Mouse (Mus musculus): ENCODE results near the gene Rhoa. TPM values are rescaled to one million over a fixed set of nuclear protein-coding genes. Genes with fewer than 3 reads are reported as not detected.

The Rhoa gene
- total and polyA plus RNA-seq, 3 experiments: 110 to 234 (median 216) TPM

DNA sequence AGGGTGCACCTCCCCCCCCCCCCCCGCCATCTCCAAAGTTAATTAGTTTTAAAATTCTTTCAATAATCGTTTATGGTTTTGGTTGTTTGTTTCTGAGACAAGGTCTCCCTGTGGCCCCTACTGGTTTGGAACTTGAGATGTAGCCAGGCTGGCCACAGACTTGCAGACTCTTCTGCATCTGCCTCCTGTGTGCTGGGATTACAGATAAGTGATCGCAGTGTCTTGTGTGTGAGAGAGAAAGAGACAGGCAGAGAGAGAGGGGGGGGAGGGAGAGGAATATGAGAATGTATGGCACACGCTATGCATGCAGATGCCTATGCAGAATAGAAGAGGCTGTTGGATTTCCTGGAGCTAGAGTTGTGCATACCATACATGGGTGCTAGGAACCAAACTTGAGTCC, 43.8 kb downstream of the Rhoa start:
- no peak for TF ChIP-seq POLR2A (IDR thresholded peaks at IDR 0.05; ENCODE audit: insufficient read depth, low read depth, low read length)
- TF ChIP-seq EP300 (IDR thresholded peaks at IDR 0.05; ENCODE audit: insufficient read depth, low read depth, low read length): no peak
- no peak for TF ChIP-seq CTCF (IDR thresholded peaks at IDR 0.05)
- Histone ChIP-seq H3K27me3 (ENCODE audit: control insufficient read depth, insufficient read depth, low read length) (no peaks in the 10 kb centered on the region), H3K4me3 (no peak overlapping the region), H3K79me2 (replicated peaks; ENCODE audit: control insufficient read depth, insufficient read depth, low read length) (peaks cover 8% of the 10 kb centered on the region), H3K27ac (no peak overlapping the region), H3K36me3 (ENCODE audit: control insufficient read depth, insufficient read depth, low read length) (0 out of 2 replicates have a peak, but pooled peaks cover 2% of the 10 kb centered on the region), H3K9ac (ENCODE audit: low read depth, low read length) (no peak overlapping the region), H3K4me1 (ENCODE audit: control insufficient read depth, insufficient read depth, low read length) (peaks cover 4% of the 10 kb centered on the region)
- DNase-seq: no peak
- intact Hi-C loops (cut with DNase I): no loop called here
- 89% methylated on average over 4 of the region's 4 CpGs for WGBS

- 0 out of 2 replicates have a peak, but pooled peaks cover 2% of the 10 kb centered on the region for H3K79me2 ChIP-seq (replicated peaks; ENCODE audit: control insufficient read depth, insufficient read depth, low read length)
- TF ChIP-seq CTCF (IDR thresholded peaks at IDR 0.05) (no peak), POLR2A (IDR thresholded peaks at IDR 0.05; ENCODE audit: insufficient read depth, low read depth, low read length) (no peak), EP300 (IDR thresholded peaks at IDR 0.05; ENCODE audit: insufficient read depth, low read depth, low read length) (no peak)
- H3K27me3 ChIP-seq (ENCODE audit: control insufficient read depth, insufficient read depth, low read length): no peaks in the 10 kb centered on the region
- H3K4me1 ChIP-seq (ENCODE audit: control insufficient read depth, insufficient read depth, low read length): no peaks in the 10 kb centered on the region
- no peak for DNase-seq
- H3K27ac ChIP-seq: no peak overlapping the region
- H3K36me3 ChIP-seq (ENCODE audit: control insufficient read depth, insufficient read depth, low read length): peaks cover 2% of the 10 kb centered on the region
- intact Hi-C loops (cut with DNase I): no loop called here
- 57% methylated on average over 9 of the region's 9 CpGs for WGBS
- no peak overlapping the region for H3K4me3 ChIP-seq
- no peak overlapping the region for H3K9ac ChIP-seq (ENCODE audit: low read depth, low read length)
These were observed 72.3 kb downstream of the Rhoa start for GRCm38 (mm10) chr9:108378234-108378633.

DNA sequence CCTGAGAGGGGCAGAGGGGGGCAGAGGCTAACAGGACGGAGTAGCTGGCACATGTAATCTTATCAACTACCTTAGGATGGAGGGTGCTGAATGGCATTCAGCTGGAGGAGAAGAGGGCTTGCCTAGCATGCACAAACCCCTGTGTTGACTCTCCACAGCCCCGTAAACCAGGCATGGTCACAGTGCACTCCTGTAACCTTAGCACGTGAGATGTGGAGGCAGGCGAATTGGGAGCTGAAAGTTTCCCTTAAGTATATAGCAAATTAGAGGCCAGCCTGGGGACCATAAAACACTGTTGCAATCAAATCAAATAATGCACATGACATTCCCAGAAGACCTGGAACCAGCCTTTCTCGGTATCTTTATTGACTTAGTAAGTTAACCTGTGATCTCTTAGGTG, 72.8 kb downstream of the Rhoa start:
- Histone ChIP-seq H3K36me3 (ENCODE audit: control insufficient read depth, insufficient read depth, low read length) (peaks cover 2% of the 10 kb centered on the region), H3K4me3 (no peak overlapping the region), H3K9ac (ENCODE audit: low read depth, low read length) (no peak overlapping the region), H3K27ac (no peak overlapping the region), H3K4me1 (ENCODE audit: control insufficient read depth, insufficient read depth, low read length) (no peaks in the 10 kb centered on the region), H3K27me3 (ENCODE audit: control insufficient read depth, insufficient read depth, low read length) (no peaks in the 10 kb centered on the region), H3K79me2 (replicated peaks; ENCODE audit: control insufficient read depth, insufficient read depth, low read length) (0 out of 2 replicates have a peak, but pooled peaks cover 2% of the 10 kb centered on the region)
- WGBS: 86% methylated on average over 5 of the region's 5 CpGs
- no peak for TF ChIP-seq EP300 (IDR thresholded peaks at IDR 0.05; ENCODE audit: insufficient read depth, low read depth, low read length)
- no peak for TF ChIP-seq POLR2A (IDR thresholded peaks at IDR 0.05; ENCODE audit: insufficient read depth, low read depth, low read length)
- no peak for TF ChIP-seq CTCF (IDR thresholded peaks at IDR 0.05)
- intact Hi-C loops (cut with DNase I): no loop called here
- no peak for DNase-seq

DNA sequence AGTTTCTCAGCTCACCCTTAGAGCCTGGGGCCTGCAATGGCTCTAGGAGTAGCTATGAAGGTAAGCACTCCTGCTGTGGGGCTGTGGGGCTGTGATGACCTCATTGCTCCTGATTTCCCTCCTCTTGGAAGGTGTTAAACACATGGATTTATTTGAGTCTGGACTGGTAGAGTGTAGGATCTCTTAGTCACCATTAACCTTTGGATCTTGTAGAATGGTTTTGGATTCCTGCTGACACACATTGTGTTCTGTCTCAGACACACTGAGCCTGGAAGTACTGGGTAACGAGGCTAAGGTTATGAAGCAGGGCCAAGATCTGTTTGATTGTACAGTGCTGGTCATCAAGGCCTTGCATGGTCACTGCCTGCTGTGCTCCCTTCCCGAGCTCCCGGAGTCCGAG, 73.4 kb downstream of the Rhoa start:
- WGBS: 77% methylated on average over 4 of the region's 4 CpGs
- H3K4me3 ChIP-seq: no peak overlapping the region
- 0 out of 2 replicates have a peak, but pooled peaks cover 2% of the 10 kb centered on the region for H3K79me2 ChIP-seq (replicated peaks; ENCODE audit: control insufficient read depth, insufficient read depth, low read length)
- H3K9ac ChIP-seq (ENCODE audit: low read depth, low read length): no peak overlapping the region
- DNase-seq: no peak
- no peaks in the 10 kb centered on the region for H3K4me1 ChIP-seq (ENCODE audit: control insufficient read depth, insufficient read depth, low read length)
- intact Hi-C loops (cut with DNase I): no loop called here
- peaks cover 2% of the 10 kb centered on the region for H3K36me3 ChIP-seq (ENCODE audit: control insufficient read depth, insufficient read depth, low read length)
- TF ChIP-seq CTCF (IDR thresholded peaks at IDR 0.05) (no peak), POLR2A (IDR thresholded peaks at IDR 0.05; ENCODE audit: insufficient read depth, low read depth, low read length) (no peak)
- no peak overlapping the region for H3K27ac ChIP-seq
- H3K27me3 ChIP-seq (ENCODE audit: control insufficient read depth, insufficient read depth, low read length): no peaks in the 10 kb centered on the region

GRCm38 (mm10) chr9:108381382-108381781, 75.5 kb downstream of the Rhoa start:
- Histone ChIP-seq H3K79me2 (replicated peaks; ENCODE audit: control insufficient read depth, insufficient read depth, low read length) (0 out of 2 replicates have a peak, but pooled peaks cover 2% of the 10 kb centered on the region), H3K4me3 (no peak overlapping the region), H3K36me3 (ENCODE audit: control insufficient read depth, insufficient read depth, low read length) (peaks cover 2% of the 10 kb centered on the region), H3K4me1 (ENCODE audit: control insufficient read depth, insufficient read depth, low read length) (no peaks in the 10 kb centered on the region), H3K27ac (no peak overlapping the region), H3K27me3 (ENCODE audit: control insufficient read depth, insufficient read depth, low read length) (no peaks in the 10 kb centered on the region), H3K9ac (ENCODE audit: low read depth, low read length) (no peak overlapping the region)
- TF ChIP-seq EP300 (IDR thresholded peaks at IDR 0.05; ENCODE audit: insufficient read depth, low read depth, low read length) (no peak), CTCF (IDR thresholded peaks at IDR 0.05) (no peak), POLR2A (IDR thresholded peaks at IDR 0.05; ENCODE audit: insufficient read depth, low read depth, low read length) (no peak)
- 95% methylated on average over 9 of the region's 9 CpGs for WGBS
- DNase-seq: no peak
- intact Hi-C loops (cut with DNase I): loop anchor here (5.0 kb wide), 1 partner anchor 71 kb away; no protein-coding TSS in a partner anchor

DNA sequence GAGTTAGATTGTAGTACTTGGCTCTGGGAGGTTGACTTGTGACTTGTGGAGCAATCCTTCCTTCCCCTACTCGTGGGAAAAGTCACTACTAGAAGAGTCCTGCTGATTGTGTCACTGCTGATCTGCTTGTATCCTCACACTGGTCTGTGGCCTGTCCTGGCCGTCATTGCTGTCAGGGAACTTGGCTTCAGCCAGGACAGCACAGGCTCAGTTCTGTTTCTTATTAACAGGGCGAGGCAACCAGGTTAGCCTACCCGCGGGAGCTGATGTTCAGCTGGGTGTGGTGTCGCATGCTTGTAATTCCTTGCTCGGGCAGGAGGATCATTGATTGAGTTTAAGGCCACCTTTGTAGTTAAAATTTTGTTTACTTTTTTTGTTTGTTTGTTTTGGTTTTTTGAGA, 79.1 kb downstream of the Rhoa start:
- peaks cover 2% of the 10 kb centered on the region; the same call in 1 of the 2 replicates for H3K36me3 ChIP-seq (ENCODE audit: control insufficient read depth, insufficient read depth, low read length)
- H3K27me3 ChIP-seq (ENCODE audit: control insufficient read depth, insufficient read depth, low read length): no peaks in the 10 kb centered on the region
- DNase-seq: no peak
- H3K9ac ChIP-seq (ENCODE audit: low read depth, low read length): no peak overlapping the region
- no peak overlapping the region for H3K4me3 ChIP-seq
- H3K4me1 ChIP-seq (ENCODE audit: control insufficient read depth, insufficient read depth, low read length): no peaks in the 10 kb centered on the region
- no peak for TF ChIP-seq POLR2A (IDR thresholded peaks at IDR 0.05; ENCODE audit: insufficient read depth, low read depth, low read length)
- TF ChIP-seq EP300 (IDR thresholded peaks at IDR 0.05; ENCODE audit: insufficient read depth, low read depth, low read length): no peak
- TF ChIP-seq CTCF (IDR thresholded peaks at IDR 0.05): no peak
- 86% methylated on average over 7 of the region's 7 CpGs for WGBS
- intact Hi-C loops (cut with DNase I): no loop called here
- no peak overlapping the region for H3K27ac ChIP-seq
- no peaks in the 10 kb centered on the region for H3K79me2 ChIP-seq (replicated peaks; ENCODE audit: control insufficient read depth, insufficient read depth, low read length)
